Mouse (Mus musculus) c-Kit-positive CD71-positive TER-119-negative erythroid progenitor cells, embryonic 14.5 days (primary cell): Measurements from ENCODE around the gene Zfp69.

Source experiments
- DNase-seq: peaks from one replicate; pipeline ENCODE4 v3.0.0-alpha.2; 2013; ENCODE audit warnings: low read depth

The Zfp69 gene

GRCm38 (mm10) chr4:120885208-120886120, 66.0 kb downstream of the Zfp69 start:
- DNase-seq: no peak

- DNase-seq: no peak
These were observed 69.4 kb downstream of the Zfp69 start for GRCm38 (mm10) chr4:120882002-120882625.

GRCm38 (mm10) chr4:120880731-120881432, 70.6 kb downstream of the Zfp69 start:
- no peak for DNase-seq
